Mouse (Mus musculus): ENCODE measurements around the gene Zfp991. TPM values are rescaled to one million over a fixed set of nuclear protein-coding genes. Genes with fewer than 3 reads are reported as not detected.
"Not testable (repeated sequence)": the region's sequence is repeated elsewhere in the genome, so short reads cannot be mapped to it uniquely, and the experiment has no call there.

Zfp991 gene
- 5.7 and 7.0 TPM in 2 replicates for polyA plus RNA-seq (2016; fragmentation: Nextera tagmentation; extraction: Ambion mirVana)

DNA sequence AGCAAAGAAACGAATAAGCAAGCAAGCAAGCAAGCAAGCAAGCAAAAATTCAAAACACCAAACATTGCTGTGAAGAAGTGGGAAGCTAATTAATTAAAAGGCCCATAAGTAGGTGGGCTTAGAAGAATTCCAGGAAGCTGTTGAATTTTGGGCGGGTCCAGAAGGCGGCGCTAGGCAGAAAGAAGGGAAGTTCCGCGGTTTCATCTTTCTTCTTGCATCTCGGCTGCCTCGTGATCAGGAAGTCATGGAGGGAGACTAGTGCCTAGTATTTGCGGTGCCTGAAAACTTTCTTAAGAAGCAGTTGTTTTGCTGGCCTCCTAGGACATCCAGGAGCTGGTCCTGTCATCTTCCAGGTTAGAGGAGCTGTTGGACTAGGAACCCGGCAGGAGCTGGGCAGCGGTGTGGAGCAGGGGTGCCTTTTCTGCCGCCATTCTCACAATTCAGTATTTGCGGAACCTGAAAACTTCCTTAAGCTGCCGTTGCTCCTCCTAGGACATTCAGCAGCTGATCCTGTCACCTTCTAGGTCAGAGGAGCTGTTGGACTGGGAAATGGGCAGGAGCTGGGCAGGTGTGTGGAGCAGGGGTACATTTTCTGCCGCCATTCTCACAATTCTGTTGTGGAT lies at the start of gene Zfp991:
Zfp991 (plus strand) TSS at position 202 of the 623 bp plus-strand sequence.
- H3K27me3 ChIP-seq; H3K9ac ChIP-seq; H3K36me3 ChIP-seq; H3K27ac ChIP-seq; ATAC-seq (ENCODE audit: low FRiP score); H3K9me3 ChIP-seq (replicated peaks); H3K4me1 ChIP-seq: not testable (repeated sequence)
- peak within 1 kb of the TSS; percentile 22 for H3K4me3 ChIP-seq
- WGBS, result 28% methylated on average over 2 of the region's 15 CpGs
- H3K4me2 ChIP-seq (replicated peaks), result peak within 1 kb of the TSS; percentile 21; the same call in 1 of the 2 replicates

DNA sequence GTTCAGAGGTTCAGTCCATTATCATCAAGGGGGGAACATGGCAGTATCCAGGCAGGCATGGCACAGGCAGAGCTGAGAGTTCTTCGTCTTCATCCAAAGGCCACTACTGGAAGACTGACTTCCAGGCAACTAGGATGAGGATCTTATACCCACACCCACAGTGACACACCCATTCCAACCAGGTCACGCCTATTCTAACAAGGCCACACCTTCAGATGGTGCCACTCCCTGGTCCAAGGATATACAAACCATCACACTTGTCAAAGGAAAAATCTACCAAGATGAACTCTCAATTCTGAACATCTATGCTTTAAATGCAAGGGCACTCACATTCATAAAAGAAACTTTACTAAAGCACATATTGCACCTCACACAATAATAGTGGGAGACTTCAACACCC lies 36.2 kb upstream of the Zfp991 start:
- H3K27ac ChIP-seq; H3K27me3 ChIP-seq; H3K4me3 ChIP-seq; H3K4me1 ChIP-seq; ATAC-seq (ENCODE audit: low FRiP score); H3K9ac ChIP-seq; H3K4me2 ChIP-seq (replicated peaks); H3K36me3 ChIP-seq: not testable (repeated sequence)
- H3K9me3 ChIP-seq (replicated peaks), result peaks cover 14% of the 10 kb centered on the region
- WGBS, result 71% methylated on average over 2 of the region's 2 CpGs

DNA sequence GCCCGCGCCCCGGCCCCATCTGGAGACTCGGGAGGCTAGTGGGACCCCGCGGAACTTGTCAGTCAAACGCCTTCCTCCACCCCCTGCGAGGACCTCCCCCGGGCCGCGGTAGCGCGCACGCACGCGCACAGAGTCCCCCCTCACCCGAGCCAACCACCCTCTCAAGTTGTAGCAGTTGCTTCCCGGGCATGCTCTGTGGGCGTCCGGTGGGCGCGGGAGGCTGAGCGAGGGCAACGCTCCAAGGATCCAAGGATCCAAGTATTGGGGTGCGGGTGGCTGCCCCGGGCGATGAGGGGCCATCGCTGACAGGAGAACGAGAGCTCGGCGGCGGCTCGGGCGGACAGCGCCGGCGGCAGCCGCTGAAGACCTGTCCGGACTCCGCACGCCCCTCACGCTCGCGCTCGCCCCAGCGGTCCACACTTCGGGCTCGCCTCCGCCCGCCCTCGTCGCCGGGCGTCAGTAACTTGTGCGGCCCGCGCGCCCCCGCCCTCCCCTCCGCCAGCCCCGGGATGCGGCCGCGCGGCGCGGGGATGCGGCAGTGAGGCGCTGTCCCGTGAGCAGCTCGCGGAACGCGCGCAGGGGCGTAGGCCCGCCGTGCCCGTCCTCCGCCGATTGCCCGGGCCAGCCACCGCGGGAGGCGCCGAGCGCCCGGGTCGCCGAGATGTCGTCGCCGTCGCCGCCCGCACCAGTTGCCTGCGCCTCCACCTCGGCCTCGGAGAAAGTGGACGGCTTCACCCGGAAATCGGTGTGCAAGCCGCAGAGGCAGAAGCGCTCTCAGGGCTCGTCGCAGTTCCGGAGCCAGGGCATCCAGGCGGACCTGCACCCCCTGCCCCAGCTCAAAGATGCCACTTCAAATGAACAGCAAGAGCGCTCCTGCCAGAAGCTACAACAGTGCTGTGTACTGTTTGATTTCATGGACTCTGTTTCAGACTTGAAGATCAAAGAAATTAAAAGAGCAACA lies 29.9 kb upstream of the Zfp991 start:
- not testable (repeated sequence) for H3K27me3 ChIP-seq; H3K27ac ChIP-seq; H3K36me3 ChIP-seq; H3K9me3 ChIP-seq (replicated peaks); H3K4me1 ChIP-seq
- H3K9ac ChIP-seq, result peak overlapping the region; percentile 54
- 1% methylated on average over 71 of the region's 109 CpGs for WGBS
- peak overlapping the region; percentile 81 for H3K4me2 ChIP-seq (replicated peaks)
- peak overlapping the region; percentile 56 for H3K4me3 ChIP-seq
- peak; percentile 91 for ATAC-seq (ENCODE audit: low FRiP score)

DNA sequence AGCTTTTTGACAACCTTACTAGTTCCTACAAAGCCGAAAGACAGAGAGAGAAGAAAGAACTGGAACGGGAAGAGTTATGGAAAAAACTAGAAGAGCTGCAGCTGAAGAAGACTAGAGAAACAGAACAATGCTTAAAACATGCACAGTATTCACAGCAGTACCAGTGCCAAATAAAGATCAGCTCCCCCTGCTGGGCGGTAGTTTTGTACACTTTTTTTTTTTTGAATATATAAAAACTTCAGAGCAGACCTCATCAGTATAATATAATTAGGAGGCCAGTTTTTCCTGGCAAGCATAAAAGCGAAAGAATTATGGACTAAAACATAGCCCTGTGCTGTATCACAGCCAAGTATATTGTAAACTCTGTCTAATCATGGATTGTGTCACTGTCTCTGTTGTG lies 28.0 kb upstream of the Zfp991 start:
- ATAC-seq (ENCODE audit: low FRiP score), result not testable (repeated sequence)
- 54% methylated on average over 4 of the region's 4 CpGs for WGBS

DNA sequence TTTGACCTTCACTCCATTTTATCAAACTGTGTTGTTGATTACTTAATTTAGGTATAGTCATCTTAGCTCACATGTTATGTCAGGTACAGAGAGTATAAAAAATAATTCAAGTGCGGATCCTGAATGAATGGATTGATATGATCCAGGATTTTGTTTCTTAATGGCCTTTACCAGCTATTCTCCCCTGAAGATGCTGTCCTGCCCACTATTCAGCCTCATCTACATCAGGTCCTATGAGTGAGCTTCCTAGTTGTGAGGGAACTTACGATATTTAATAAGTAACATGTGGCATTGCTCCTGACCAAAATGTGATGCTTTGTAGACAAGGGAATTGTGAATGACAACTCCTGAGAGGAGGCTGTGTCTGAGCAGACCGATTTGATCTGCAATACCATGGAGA lies 14.0 kb upstream of the Zfp991 start:
- not testable (repeated sequence) for H3K36me3 ChIP-seq; H3K27ac ChIP-seq; H3K4me3 ChIP-seq; H3K9ac ChIP-seq; H3K4me1 ChIP-seq; H3K27me3 ChIP-seq; ATAC-seq (ENCODE audit: low FRiP score); H3K4me2 ChIP-seq (replicated peaks)
- 72% methylated on average over 2 of the region's 3 CpGs for WGBS
- H3K9me3 ChIP-seq (replicated peaks), result peaks cover 12% of the 10 kb centered on the region

More for the DNA sequence above, 28.0 kb upstream of the Zfp991 start:
- H3K4me3 ChIP-seq; H3K4me2 ChIP-seq (replicated peaks); H3K4me1 ChIP-seq; H3K27me3 ChIP-seq; H3K36me3 ChIP-seq; H3K9me3 ChIP-seq (replicated peaks); H3K27ac ChIP-seq; H3K9ac ChIP-seq: not testable (repeated sequence)

DNA sequence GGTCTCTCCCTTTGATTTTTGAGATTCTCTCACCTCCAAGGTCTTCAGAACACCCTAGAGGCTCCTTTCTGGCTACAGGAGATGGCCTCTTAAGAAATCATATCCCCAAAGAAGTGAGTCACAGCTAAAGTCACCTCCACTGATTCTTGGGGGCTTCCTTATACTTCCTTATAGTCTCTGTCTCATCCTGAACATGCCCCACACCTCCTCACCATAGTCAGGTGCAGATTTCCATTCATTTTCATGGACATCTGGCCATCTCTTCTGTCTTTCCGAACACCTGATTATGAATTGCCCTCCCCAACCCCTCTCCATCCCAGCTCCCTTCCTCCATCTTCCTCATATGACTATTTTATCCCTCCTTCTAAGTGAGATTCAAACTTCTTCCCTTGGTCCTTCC lies 9.6 kb upstream of the Zfp991 start:
- H3K9ac ChIP-seq; H3K27me3 ChIP-seq; H3K4me2 ChIP-seq (replicated peaks); H3K4me1 ChIP-seq; H3K4me3 ChIP-seq; ATAC-seq (ENCODE audit: low FRiP score); H3K27ac ChIP-seq; H3K36me3 ChIP-seq: not testable (repeated sequence)
- 80% methylated on average over 1 of the region's 1 CpGs for WGBS
- peaks cover 26% of the 10 kb centered on the region; the same call in 1 of the 2 replicates for H3K9me3 ChIP-seq (replicated peaks)

DNA sequence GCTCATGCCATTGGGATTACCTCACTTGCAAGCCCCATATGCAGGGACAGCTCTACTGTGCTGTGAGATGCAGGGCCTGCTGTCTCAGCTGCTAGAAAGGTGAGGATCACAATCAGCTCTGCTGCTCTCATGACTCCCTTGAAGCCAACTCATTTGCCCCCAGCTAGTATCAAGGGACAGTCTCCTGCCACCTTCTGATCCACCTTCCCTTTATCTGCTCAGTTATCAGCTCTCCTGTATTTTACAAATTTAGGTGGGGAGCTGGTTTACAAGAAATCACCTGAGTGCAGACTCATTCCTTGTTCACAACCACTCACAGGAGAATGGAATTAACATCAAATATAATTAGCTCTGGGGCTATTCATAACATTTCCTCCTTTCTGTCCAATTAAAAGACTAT lies 8.0 kb upstream of the Zfp991 start:
- not testable (repeated sequence) for ATAC-seq (ENCODE audit: low FRiP score); H3K4me2 ChIP-seq (replicated peaks)

DNA sequence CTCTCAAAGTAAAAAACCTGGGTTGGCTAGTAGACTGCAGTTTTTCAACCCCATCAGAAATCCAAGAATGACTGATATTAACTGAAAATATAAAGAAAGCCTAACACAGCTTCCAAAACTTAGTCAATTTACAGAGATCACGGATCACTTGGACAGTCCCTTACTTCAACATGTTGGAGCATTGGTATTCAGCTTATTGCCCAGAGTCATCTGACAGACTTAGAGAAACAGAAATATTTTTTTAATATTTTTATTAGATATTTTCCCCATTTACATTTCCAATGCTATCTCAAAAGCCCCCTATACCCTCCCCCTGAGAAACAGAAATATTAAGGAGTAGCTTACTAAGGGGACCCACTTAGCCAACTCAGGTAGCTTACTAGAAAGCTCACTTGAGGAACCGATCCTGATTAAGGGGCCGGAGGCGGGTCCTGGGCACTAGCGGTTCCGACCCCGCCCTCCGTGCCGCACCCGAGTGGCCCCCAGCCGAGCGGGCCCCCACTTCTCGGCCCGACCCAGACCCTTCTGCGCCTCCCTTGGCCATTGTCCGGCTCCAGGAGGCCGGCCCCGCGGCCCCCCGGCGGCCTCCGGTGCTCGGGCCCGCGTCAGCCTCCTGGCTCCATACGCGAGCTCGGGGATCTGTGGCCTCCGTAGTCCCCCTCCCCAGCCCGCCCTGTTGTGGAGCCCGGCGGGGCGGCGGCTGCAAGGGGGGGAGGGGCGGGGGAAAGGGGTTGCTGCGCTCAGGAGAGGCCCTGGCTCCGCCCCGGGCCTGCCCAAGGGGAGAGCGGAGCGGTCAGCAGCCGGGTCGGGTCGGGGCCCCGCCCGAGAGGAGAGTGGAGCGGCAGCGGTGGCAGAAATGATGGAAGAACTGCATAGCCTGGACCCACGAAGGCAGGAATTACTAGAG lies 7.2 kb upstream of the Zfp991 start:
- WGBS, result 6% methylated on average over 47 of the region's 48 CpGs
- H3K27ac ChIP-seq, result 0 out of 2 replicates have a peak overlapping the region, but pooled peaks have one; percentile 32
- H3K27me3 ChIP-seq, result not testable (repeated sequence)

More for the DNA sequence above, 8.0 kb upstream of the Zfp991 start:
- not testable (repeated sequence) for H3K27me3 ChIP-seq, H3K36me3 ChIP-seq, H3K9ac ChIP-seq, H3K4me3 ChIP-seq, H3K27ac ChIP-seq, H3K4me1 ChIP-seq
- peaks cover 27% of the 10 kb centered on the region; the same call in 1 of the 2 replicates for H3K9me3 ChIP-seq (replicated peaks)

DNA sequence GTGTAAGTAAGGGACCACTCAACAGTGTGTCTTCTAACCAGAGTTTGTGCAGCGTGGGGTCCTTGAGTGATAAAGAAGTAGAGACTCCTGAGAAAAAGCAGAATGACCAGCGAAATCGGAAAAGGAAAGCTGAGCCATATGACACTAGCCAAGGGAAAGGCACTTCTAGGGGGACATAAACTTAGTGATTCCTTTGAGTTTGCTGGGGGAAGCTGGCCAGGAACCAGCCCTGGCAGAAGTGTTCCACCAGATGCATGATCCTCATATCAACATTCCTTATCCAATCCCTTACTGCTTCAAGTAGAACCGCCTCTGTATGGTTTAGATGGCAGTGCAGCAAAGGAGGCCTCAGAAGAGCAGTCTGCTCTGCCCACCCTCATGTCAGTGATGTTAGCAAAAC lies 6.5 kb upstream of the Zfp991 start:
- Histone ChIP-seq H3K4me2 (replicated peaks) (peak overlapping the region; percentile 65), H3K9me3 (replicated peaks) (peaks cover 27% of the 10 kb centered on the region; the same call in 1 of the 2 replicates), H3K4me3 (peak overlapping the region; percentile 48)
- not testable (repeated sequence) for H3K36me3 ChIP-seq; H3K9ac ChIP-seq; H3K4me1 ChIP-seq; ATAC-seq (ENCODE audit: low FRiP score); H3K27me3 ChIP-seq; H3K27ac ChIP-seq
- 18% methylated on average over 4 of the region's 4 CpGs for whole genome bisulfite sequencing

More for the DNA sequence above, 7.2 kb upstream of the Zfp991 start:
- not testable (repeated sequence) for H3K36me3 ChIP-seq, H3K4me1 ChIP-seq
- Histone ChIP-seq H3K4me3 (peak overlapping the region; percentile 48), H3K9me3 (replicated peaks) (peaks cover 27% of the 10 kb centered on the region; the same call in 1 of the 2 replicates), H3K9ac (peak overlapping the region; percentile 77), H3K4me2 (replicated peaks) (peak overlapping the region; percentile 65)
- ATAC-seq (ENCODE audit: low FRiP score), result peak; percentile 99

DNA sequence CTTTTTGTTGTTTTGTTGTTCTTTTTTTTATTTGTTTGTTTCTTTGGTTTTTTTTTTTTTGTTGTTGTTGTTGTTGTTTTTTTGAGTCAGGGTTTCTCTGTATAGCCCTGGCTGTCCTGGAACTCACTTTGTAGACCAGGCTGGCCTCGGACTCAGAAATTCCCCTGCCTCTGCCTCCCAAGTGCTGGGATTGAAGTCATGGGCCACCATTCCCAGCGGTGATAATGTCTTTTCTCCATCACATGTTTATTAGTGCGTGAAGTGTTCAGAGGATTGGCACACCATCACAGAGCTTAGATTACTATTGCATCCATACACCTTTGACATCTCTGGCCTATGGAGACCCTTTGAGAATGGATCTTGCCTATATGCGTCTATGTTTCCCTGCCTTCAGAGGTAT lies 6.0 kb upstream of the Zfp991 start:
- ATAC-seq (ENCODE audit: low FRiP score); H3K36me3 ChIP-seq; H3K27ac ChIP-seq; H3K9ac ChIP-seq; H3K4me3 ChIP-seq; H3K4me2 ChIP-seq (replicated peaks); H3K4me1 ChIP-seq; H3K27me3 ChIP-seq: not testable (repeated sequence)
- peaks cover 27% of the 10 kb centered on the region; the same call in 1 of the 2 replicates for H3K9me3 ChIP-seq (replicated peaks)
- 87% methylated on average over 4 of the region's 4 CpGs for WGBS

DNA sequence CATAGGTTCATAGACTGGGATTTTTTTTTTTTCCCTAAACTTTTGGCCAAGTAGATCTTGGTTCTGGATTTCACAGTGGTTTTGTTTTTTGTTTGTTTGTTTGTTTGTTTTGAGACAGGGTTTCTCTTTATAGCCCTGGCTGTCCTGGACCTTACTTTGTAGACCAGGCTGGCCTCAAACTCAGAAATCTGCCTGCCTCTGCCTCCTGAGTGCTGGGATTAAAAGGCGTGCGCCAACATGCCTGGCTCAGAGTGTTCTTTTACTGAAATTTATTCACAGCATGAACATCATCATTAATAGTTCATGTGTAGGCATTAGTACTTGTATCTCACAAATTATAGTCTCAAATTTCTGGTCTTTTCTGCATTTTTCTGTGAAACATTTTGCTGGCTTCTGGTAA lies 5.4 kb upstream of the Zfp991 start:
- 78% methylated on average over 2 of the region's 2 CpGs for WGBS
- ATAC-seq (ENCODE audit: low FRiP score); H3K9ac ChIP-seq; H3K27ac ChIP-seq; H3K4me1 ChIP-seq; H3K4me3 ChIP-seq; H3K36me3 ChIP-seq; H3K27me3 ChIP-seq; H3K4me2 ChIP-seq (replicated peaks): not testable (repeated sequence)
- H3K9me3 ChIP-seq (replicated peaks), result peaks cover 27% of the 10 kb centered on the region; the same call in 1 of the 2 replicates

DNA sequence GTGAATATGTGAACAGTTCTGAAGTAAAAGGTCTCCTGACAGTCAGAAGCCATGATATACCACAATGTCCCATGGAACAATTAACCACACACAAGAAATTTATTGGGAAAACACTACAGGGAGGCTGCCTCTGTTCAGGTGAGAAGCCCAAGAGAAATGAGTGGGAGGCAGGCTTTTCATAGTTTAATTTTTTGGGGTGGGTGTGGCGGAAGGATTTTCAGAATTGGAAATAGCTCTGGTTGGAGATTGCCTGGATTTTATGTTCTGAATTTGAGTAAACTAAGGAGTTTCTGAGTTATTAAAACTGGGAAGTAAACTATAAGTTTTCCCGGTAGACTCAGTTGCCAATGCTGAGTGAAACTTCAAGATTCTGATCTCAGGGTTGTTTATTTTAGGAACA lies 4.7 kb upstream of the Zfp991 start:
- not testable (repeated sequence) for H3K4me3 ChIP-seq; H3K27me3 ChIP-seq; H3K36me3 ChIP-seq; H3K27ac ChIP-seq; H3K4me2 ChIP-seq (replicated peaks); H3K4me1 ChIP-seq; ATAC-seq (ENCODE audit: low FRiP score); H3K9ac ChIP-seq
- 83% methylated on average over 2 of the region's 2 CpGs for WGBS
- H3K9me3 ChIP-seq (replicated peaks), result peaks cover 26% of the 10 kb centered on the region; the same call in 1 of the 2 replicates
